Mouse (Mus musculus) lung, postnatal 0 days (tissue): ENCODE measurements around the gene Tle4. TPM values are rescaled to one million over a fixed set of nuclear protein-coding genes. Genes with fewer than 3 reads are reported as not detected.
"Not testable (repeated sequence)": the region's sequence is repeated elsewhere in the genome, so short reads cannot be mapped to it uniquely, and the experiment has no call there.

ENCODE experiments used
- ATAC-seq: fragments of 200-750 bp; cut with Nextera tagmentation; 2 replicates; pipeline ENCODE4 v1.8.0; 2017; ENCODE audit warnings: moderate library complexity
- DNase-seq: peaks from one replicate; pipeline ENCODE4 v3.0.0-alpha.2; 2016; ENCODE audit warnings: low spot score
- H3K27ac ChIP-seq: fragments of 300-500 bp; sonication (generic); 2 replicates; pipeline ENCODE4 v1.5.1; 2014; ENCODE audit warnings: antibody characterized with exemption, mild to moderate bottlenecking, low read length, mixed read lengths
- H3K27me3 ChIP-seq: fragments of 300-500 bp; sonication (generic); replicated peaks from 2 replicates; pipeline ENCODE4 v1.6.1; 2014; ENCODE audit warnings: low read length, mixed read lengths; ENCODE audit not compliant: insufficient read depth
- H3K36me3 ChIP-seq: fragments of 300-500 bp; sonication (generic); 2 replicates; pipeline ENCODE4 v1.6.1; 2014; ENCODE audit warnings: low read length, mixed read lengths; ENCODE audit not compliant: insufficient read depth
- H3K4me1 ChIP-seq: fragments of 300-500 bp; sonication (generic); 2 replicates; pipeline ENCODE4 v1.6.1; 2014; ENCODE audit warnings: antibody characterized with exemption, low read depth, low read length, mixed read lengths; ENCODE audit not compliant: insufficient read depth
- H3K4me2 ChIP-seq: fragments of 300-500 bp; sonication (generic); replicated peaks from 2 replicates; pipeline ENCODE4 v1.6.1; 2014; ENCODE audit warnings: low read depth, mild to moderate bottlenecking, low read length, moderate library complexity, mixed read lengths
- H3K4me3 ChIP-seq: fragments of 300-500 bp; sonication (generic); 2 replicates; pipeline ENCODE4 v1.5.1; 2014; ENCODE audit warnings: low read depth, low read length
- H3K9ac ChIP-seq: fragments of 300-500 bp; sonication (generic); replicated peaks from 2 replicates; pipeline ENCODE4 v1.6.1; 2014; ENCODE audit warnings: low read depth, mild to moderate bottlenecking
- H3K9me3 ChIP-seq: fragments of 300-500 bp; sonication (generic); 2 replicates; pipeline ENCODE4 v1.6.1; 2016; ENCODE audit warnings: low read length, mixed read lengths
- CTCF ChIP-seq: IDR thresholded peaks from 2 replicates; pipeline ENCODE4 v1.5.1; 2016; ENCODE audit warnings: antibody characterized with exemption, mild to moderate bottlenecking
- EP300 ChIP-seq: IDR thresholded peaks from 2 replicates; pipeline ENCODE4 v1.6.1; 2016; ENCODE audit warnings: antibody characterized with exemption, mild to moderate bottlenecking, control low read depth
- WGBS: fragments of 180-500 bp; shearing (Covaris S2); extraction: QIAGEN DNeasy Blood & Tissue Kit; methylation state at CpG from one replicate; pipeline ENCODE4 v1.1.7; 2014; 5-methylcytosine and 5-hydroxymethylcytosine counted together
- polyA plus RNA-seq: library from polyadenylated mRNA; unstranded; fragments of >200 nt; fragmentation: Nextera tagmentation; extraction: Ambion mirVana; gene quantifications from 2 replicates; pipeline ENCODE4 v1.2.1, GENCODE M21; 2015

Gene Tle4
- 12.1 and 12.9 TPM in 2 replicates for polyA plus RNA-seq

DNA sequence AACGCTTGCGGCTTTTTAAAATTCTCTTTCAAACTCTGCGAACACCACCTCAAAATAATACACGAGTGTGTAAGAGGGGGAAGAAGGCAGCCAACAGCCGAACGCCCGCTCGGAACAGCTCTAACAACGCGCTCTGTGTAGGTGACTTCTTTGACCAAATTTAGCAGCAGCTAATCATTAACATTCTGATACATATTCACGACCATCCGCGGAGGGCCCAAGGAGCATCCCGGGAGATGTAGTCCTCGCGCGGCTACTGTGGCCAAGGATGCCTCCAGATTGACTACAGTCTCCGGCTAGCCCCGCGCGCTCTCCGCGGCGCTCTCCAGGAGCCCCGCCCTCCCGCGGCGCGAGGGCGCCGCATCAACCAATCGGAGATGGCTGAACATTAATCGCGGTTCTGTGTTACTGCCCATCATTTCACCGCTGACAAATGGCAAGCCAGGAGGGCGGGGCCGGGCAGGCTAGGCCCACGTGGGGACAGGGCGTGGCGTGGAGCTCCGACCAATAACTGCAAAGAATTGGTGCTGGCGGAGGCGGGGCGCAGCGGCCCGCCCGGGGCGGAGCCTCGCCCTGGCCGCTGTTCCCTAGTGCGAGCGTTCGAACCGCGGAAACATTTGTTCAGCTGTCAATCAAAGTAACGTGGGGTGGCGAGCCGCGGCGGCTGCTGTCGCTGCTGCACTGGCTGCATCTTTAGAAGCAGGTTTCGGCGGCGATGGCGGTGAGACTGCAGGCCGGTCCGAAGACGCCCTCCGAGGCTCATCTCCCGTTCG is at the start of gene Tle4:
Gene Tle4, minus strand, starts transcription at position 135 of the 773 bp plus-strand sequence.
- WGBS: under 1% methylated on average over 63 of the region's 71 CpGs
- ATAC-seq (peak; percentile 97), DNase-seq (peak; percentile 100)
- Histone ChIP-seq H3K27me3 (no peaks in the 10 kb centered on the region), H3K4me2 (peak within 1 kb of the TSS; percentile 70), H3K9ac (peak within 1 kb of the TSS; percentile 92), H3K36me3 (no peaks in the 10 kb centered on the region), H3K27ac (peak within 1 kb of the TSS; percentile 92), H3K9me3 (no peaks in the 10 kb centered on the region), H3K4me3 (peak within 1 kb of the TSS; percentile 92), H3K4me1 (peaks cover 4% of the 10 kb centered on the region)
- TF ChIP-seq EP300: peak; percentile 50; the same call in 1 of the 2 replicates
- no peak for TF ChIP-seq CTCF

DNA sequence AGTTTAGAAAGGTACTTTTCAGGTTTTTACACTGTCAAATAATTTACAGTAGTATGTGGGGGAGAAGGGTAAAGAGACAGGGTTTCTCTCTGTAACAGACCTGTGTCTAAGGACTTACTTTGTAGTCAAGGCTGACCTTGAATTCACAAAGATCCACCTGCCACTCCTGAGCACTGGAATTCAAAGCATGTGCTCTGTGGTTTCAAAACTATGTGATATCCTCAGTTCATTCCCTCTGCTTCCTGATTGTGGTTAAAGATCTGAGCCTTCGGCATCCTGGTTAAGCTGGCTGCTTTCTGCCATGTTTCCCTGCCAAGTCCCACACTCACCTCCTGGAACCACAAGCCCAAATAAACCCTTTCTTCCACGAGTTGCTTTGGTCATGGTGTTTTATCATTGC is 47.8 kb upstream of the Tle4 start:
- Histone ChIP-seq H3K36me3 (no peaks in the 10 kb centered on the region), H3K4me2 (no peak overlapping the region), H3K27ac (no peak overlapping the region), H3K9me3 (no peaks in the 10 kb centered on the region), H3K4me1 (no peaks in the 10 kb centered on the region), H3K4me3 (no peak overlapping the region), H3K9ac (no peak overlapping the region), H3K27me3 (no peaks in the 10 kb centered on the region)
- peak; percentile 12 for DNase-seq
- no peak for ATAC-seq
- WGBS: 36% methylated on average over 2 of the region's 2 CpGs
- TF ChIP-seq CTCF (no peak), EP300 (no peak)

- no peaks in the 10 kb centered on the region for H3K9me3 ChIP-seq
- no peaks in the 10 kb centered on the region for H3K4me1 ChIP-seq
- DNase-seq: no peak
- H3K4me2 ChIP-seq: no peak overlapping the region
- H3K27me3 ChIP-seq: no peaks in the 10 kb centered on the region
- no peak for ATAC-seq
- H3K9ac ChIP-seq: no peak overlapping the region
- TF ChIP-seq CTCF: no peak
- no peak for TF ChIP-seq EP300
- WGBS: 76% methylated on average over 3 of the region's 3 CpGs
- no peak overlapping the region for H3K27ac ChIP-seq
- H3K4me3 ChIP-seq: no peak overlapping the region
- no peaks in the 10 kb centered on the region for H3K36me3 ChIP-seq
Measured at GRCm38 (mm10) chr19:14644756-14645155, 46.9 kb upstream of the Tle4 start.

GRCm38 (mm10) chr19:14643091-14643490 is 45.2 kb upstream of the Tle4 start:
- not testable (repeated sequence) for H3K9ac ChIP-seq, H3K36me3 ChIP-seq, DNase-seq, H3K4me3 ChIP-seq, H3K4me2 ChIP-seq, ATAC-seq, H3K27me3 ChIP-seq, H3K4me1 ChIP-seq, H3K27ac ChIP-seq, H3K9me3 ChIP-seq
- WGBS: 68% methylated on average over 4 of the region's 4 CpGs

DNA sequence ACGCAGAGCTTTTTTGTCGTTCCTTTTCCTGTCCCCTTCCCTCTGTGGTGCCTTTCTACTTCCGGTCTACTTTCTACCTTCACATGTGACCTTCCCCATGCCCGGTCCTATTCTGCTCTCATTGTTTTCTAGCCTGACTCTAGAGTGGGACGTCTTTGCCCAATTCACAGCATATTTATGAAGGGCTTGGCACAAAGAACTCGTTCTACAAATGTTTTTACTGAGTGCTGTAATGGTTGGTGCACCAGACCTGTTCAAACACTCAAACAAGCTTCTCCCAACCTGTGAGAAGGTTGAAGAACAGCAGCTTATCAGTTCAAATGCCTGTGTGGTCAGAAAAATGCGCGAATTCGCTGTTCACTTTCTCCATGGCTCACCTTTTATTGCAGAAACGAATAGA is 44.8 kb upstream of the Tle4 start:
- no peak overlapping the region for H3K4me2 ChIP-seq
- H3K4me3 ChIP-seq: no peak overlapping the region
- no peaks in the 10 kb centered on the region for H3K27me3 ChIP-seq
- TF ChIP-seq CTCF: no peak
- TF ChIP-seq EP300: peak; percentile 90
- H3K9ac ChIP-seq: no peak overlapping the region
- no peaks in the 10 kb centered on the region for H3K4me1 ChIP-seq
- 52% methylated on average over 10 of the region's 10 CpGs for WGBS
- H3K36me3 ChIP-seq: no peaks in the 10 kb centered on the region
- no peak overlapping the region for H3K27ac ChIP-seq
- H3K9me3 ChIP-seq: no peaks in the 10 kb centered on the region
- DNase-seq (peak; percentile 89), ATAC-seq (peak; percentile 97)

DNA sequence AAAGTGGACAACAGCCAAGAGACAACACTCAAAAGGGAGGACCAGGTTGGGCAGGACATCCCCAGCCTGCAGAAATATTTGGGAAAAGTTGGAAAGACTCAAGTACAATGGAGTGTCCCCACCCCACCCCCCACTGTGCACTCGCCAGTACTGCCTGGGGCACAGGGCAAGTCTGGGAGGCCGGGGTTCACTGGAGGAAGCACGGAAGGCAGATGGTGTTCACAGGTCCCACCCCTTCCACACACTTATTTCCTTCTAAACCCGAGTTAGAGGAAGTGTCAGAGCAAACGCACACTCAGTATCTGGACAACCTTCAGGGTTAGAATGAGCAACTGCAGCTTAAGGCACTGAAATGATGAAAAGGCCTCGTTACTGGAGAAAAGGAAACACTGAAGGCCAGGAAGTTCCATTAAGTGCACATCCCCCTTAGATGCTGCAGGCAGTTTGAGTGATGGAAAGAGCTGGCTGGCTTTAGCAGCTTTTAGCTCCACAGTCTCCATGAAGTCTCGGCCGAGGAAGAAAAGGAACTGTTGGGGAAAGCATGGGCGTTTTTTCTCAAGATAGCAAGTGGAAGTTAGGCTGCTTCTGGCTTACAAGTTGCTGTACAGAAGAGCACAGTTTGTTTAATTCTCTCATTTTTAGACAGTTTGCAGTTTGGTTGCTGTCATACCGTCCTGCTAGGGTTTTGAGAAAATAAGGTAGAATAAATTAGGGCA is 37.5 kb upstream of the Tle4 start:
- H3K36me3 ChIP-seq: no peaks in the 10 kb centered on the region
- TF ChIP-seq EP300 (no peak), CTCF (no peak)
- no peak overlapping the region for H3K9ac ChIP-seq
- 42% methylated on average over 10 of the region's 10 CpGs for WGBS
- ATAC-seq (no peak; the same call in 1 of the 2 replicates), DNase-seq (no peak)
- no peak overlapping the region for H3K27ac ChIP-seq
- peak overlapping the region; percentile 12; the same call in 1 of the 2 replicates for H3K4me2 ChIP-seq
- no peak overlapping the region for H3K4me3 ChIP-seq
- H3K4me1 ChIP-seq: no peaks in the 10 kb centered on the region
- no peaks in the 10 kb centered on the region for H3K27me3 ChIP-seq
- H3K9me3 ChIP-seq: no peaks in the 10 kb centered on the region
